Mouse (Mus musculus) embryonic fibroblast, embryonic 13.5 days (primary cell): ENCODE measurements at regions not wholly inside any gene's neighbourhood (a gene's known extent, or its start where the extent isn't known, plus 50 kb on each side); places are given as distances from the start of the nearest gene placed in this dataset.

ENCODE experiments used
- H3K27ac ChIP-seq: 2 replicates; pipeline ENCODE4 v1.5.1; 2012; ENCODE audit warnings: low read length, control low read depth, inconsistent platforms; ENCODE audit not compliant: insufficient read depth
- H3K4me1 ChIP-seq: 2 replicates; pipeline ENCODE4 v1.6.1; 2011; ENCODE audit warnings: low read length; ENCODE audit not compliant: control insufficient read depth, insufficient read depth
- H3K4me3 ChIP-seq: 2 replicates; pipeline ENCODE4 v1.5.1; 2011; ENCODE audit warnings: mild to moderate bottlenecking, control low read depth, low read length; ENCODE audit not compliant: insufficient read depth
- CTCF ChIP-seq: IDR thresholded peaks from 2 replicates; pipeline ENCODE4 v1.5.1; 2011; ENCODE audit warnings: mild to moderate bottlenecking, control low read depth, low read length, moderate library complexity, borderline replicate concordance; ENCODE audit not compliant: insufficient read depth
- POLR2A ChIP-seq: IDR thresholded peaks from 2 replicates; pipeline ENCODE4 v1.6.1; 2011; ENCODE audit warnings: low read depth, mild to moderate bottlenecking, control low read depth, low read length, moderate library complexity

GRCm38 (mm10) chr1:194345304-194346033, 272.5 kb upstream of the Plxna2 start:
- TF ChIP-seq POLR2A (no peak), CTCF (no peak)
- H3K27ac ChIP-seq = no peak overlapping the region
- H3K4me1 ChIP-seq = no peaks in the 10 kb centered on the region
- no peak overlapping the region for H3K4me3 ChIP-seq

GRCm38 (mm10) chr1:194342568-194342967, 275.4 kb upstream of the Plxna2 start:
- no peaks in the 10 kb centered on the region for H3K4me1 ChIP-seq
- H3K4me3 ChIP-seq = no peak overlapping the region
- no peak for TF ChIP-seq POLR2A
- no peak for TF ChIP-seq CTCF
- H3K27ac ChIP-seq = no peak overlapping the region

- no peak overlapping the region for H3K27ac ChIP-seq
- H3K4me3 ChIP-seq = no peak overlapping the region
- TF ChIP-seq POLR2A (no peak), CTCF (no peak)
These were observed 276.3 kb upstream of the Plxna2 start for GRCm38 (mm10) chr1:194341758-194342157.

GRCm38 (mm10) chr1:194334752-194335719, 283.0 kb upstream of the Plxna2 start:
- H3K4me1 ChIP-seq = no peaks in the 10 kb centered on the region
- no peak for TF ChIP-seq CTCF
- TF ChIP-seq POLR2A = no peak
- H3K4me3 ChIP-seq = no peak overlapping the region
- no peak overlapping the region for H3K27ac ChIP-seq

More at GRCm38 (mm10) chr1:194341758-194342157, 276.3 kb upstream of the Plxna2 start:
- no peaks in the 10 kb centered on the region for H3K4me1 ChIP-seq

- Histone ChIP-seq H3K27ac (no peak overlapping the region), H3K4me1 (no peaks in the 10 kb centered on the region), H3K4me3 (no peak overlapping the region)
- TF ChIP-seq CTCF (no peak), POLR2A (no peak)
These were observed 285.4 kb upstream of the Plxna2 start for GRCm38 (mm10) chr1:194332639-194333038.

GRCm38 (mm10) chr1:194330471-194330870, 287.5 kb upstream of the Plxna2 start:
- no peak overlapping the region for H3K4me3 ChIP-seq
- no peak overlapping the region for H3K27ac ChIP-seq
- TF ChIP-seq POLR2A (no peak), CTCF (no peak)
- no peaks in the 10 kb centered on the region for H3K4me1 ChIP-seq

GRCm38 (mm10) chr1:194320320-194321036, 297.5 kb upstream of the Plxna2 start:
- no peak for TF ChIP-seq CTCF
- no peak for TF ChIP-seq POLR2A
- Histone ChIP-seq H3K4me3 (no peak overlapping the region), H3K27ac (no peak overlapping the region)

GRCm38 (mm10) chr1:194318351-194318750, 299.7 kb upstream of the Plxna2 start:
- no peak overlapping the region for H3K27ac ChIP-seq
- TF ChIP-seq CTCF (no peak), POLR2A (no peak)
- H3K4me1 ChIP-seq = no peaks in the 10 kb centered on the region
- no peak overlapping the region for H3K4me3 ChIP-seq

More at GRCm38 (mm10) chr1:194320320-194321036, 297.5 kb upstream of the Plxna2 start:
- H3K4me1 ChIP-seq = no peaks in the 10 kb centered on the region

- Histone ChIP-seq H3K27ac (no peak overlapping the region), H3K4me1 (peaks cover 3% of the 10 kb centered on the region), H3K4me3 (no peak overlapping the region)
- TF ChIP-seq CTCF (no peak), POLR2A (no peak)
These were observed 302.4 kb upstream of the Plxna2 start for GRCm38 (mm10) chr1:194315593-194315992.

- Histone ChIP-seq H3K27ac (no peak overlapping the region), H3K4me3 (no peak overlapping the region), H3K4me1 (peaks cover 3% of the 10 kb centered on the region)
- TF ChIP-seq POLR2A = no peak
- TF ChIP-seq CTCF = no peak
These were observed 307.6 kb upstream of the Plxna2 start for GRCm38 (mm10) chr1:194310373-194310772.
